Mouse (Mus musculus): ENCODE measurements around the gene Prpsap1. TPM values are rescaled to one million over a fixed set of nuclear protein-coding genes. Genes with fewer than 3 reads are reported as not detected.

Prpsap1 gene
- polyA plus RNA-seq, 1 experiment from 2014 or later = 217 TPM

DNA sequence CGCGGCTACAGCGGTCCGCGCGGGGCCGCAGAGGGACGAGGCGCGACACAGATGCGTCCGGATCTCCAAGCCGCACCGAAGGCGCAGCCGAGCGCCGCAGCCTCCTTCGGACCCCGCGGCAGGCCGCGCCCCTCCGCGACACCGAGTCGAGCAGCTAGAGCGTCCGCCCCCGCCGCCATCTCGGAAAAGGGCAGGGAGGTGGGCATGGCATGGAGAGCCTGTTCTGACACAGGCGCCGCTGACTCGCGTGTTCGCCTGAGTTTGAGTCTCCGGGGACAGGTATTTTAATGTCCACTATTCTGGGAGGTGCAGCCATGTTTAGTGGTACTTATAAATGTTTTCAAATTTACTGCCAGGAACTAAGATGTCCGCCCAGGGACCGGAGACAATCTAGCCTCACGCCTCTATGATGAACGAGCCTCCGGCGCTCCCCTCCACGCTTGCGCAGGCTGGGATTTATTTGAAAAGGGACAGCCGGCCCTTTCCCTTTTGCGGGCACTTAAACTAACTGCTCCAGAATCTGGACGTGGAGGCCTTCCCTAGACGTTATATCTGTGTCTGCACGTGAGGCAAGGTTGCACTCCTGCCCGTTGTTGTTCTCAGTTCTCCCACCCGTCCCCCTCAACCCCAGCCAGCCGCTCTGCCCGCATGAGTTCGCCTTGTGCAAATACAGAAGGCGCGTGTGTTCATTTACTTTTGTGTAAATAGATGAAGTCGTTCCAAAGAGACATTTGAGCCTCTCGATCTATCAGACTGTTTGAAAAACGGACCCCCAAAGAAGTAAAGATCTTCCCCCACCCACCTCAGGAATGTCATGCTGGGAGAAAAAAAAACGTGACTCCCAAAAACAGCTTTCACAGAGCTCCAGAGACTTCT, 3.5 kb downstream of the Prpsap1 start:
- H3K9ac ChIP-seq (replicated peaks; ENCODE audit: low read length) = peak overlapping the region; percentile 90
- peaks cover 17% of the 10 kb centered on the region for H3K4me1 ChIP-seq (ENCODE audit: insufficient read depth, low read length)
- H3K4me2 ChIP-seq (replicated peaks; ENCODE audit: low read depth, low read length) = peak overlapping the region; percentile 75
- peaks cover 3% of the 10 kb centered on the region; the same call in 1 of the 2 replicates for H3K9me3 ChIP-seq (ENCODE audit: low read length)
- H3K36me3 ChIP-seq (ENCODE audit: insufficient read depth, low read length) = peaks cover 19% of the 10 kb centered on the region
- H3K27me3 ChIP-seq (ENCODE audit: insufficient read depth, low read length) = no peaks in the 10 kb centered on the region
- ATAC-seq (ENCODE audit: low FRiP score, low TSS enrichment) = peak; percentile 90
- WGBS = under 1% methylated on average over 62 of the region's 62 CpGs
- H3K27ac ChIP-seq (ENCODE audit: low read length) = peak overlapping the region; percentile 95
- peak overlapping the region; percentile 92 for H3K4me3 ChIP-seq (ENCODE audit: low read length)

DNA sequence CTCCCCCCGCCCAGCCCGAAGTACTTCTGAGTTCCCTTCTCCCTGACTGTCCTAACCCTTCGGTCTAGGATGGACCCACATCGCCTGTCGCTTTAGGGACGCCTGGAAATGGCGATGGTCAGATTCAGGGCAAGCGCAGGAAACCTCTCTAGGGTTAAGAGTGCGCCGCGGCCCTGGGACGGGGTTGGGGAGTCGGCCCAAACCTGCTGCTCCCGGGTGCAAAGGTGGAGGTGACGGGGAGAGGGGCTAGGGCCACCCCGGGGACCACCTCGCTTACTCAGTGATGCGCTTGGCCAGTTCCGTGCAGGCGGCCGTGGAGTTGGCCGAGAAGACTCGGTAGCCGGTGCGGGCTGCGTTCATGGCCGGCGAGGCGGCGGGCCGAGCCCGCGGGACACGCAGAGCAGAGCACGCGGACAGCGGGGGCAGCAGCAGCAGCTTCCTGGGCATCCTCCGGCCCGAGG, 4.2 kb downstream of the Prpsap1 start:
- peak; percentile 59 for ATAC-seq (ENCODE audit: low FRiP score, low TSS enrichment)
- H3K27me3 ChIP-seq (ENCODE audit: insufficient read depth, low read length) = no peaks in the 10 kb centered on the region
- H3K9ac ChIP-seq (replicated peaks; ENCODE audit: low read length) = peak overlapping the region; percentile 90
- peak overlapping the region; percentile 75 for H3K4me2 ChIP-seq (replicated peaks; ENCODE audit: low read depth, low read length)
- H3K4me1 ChIP-seq (ENCODE audit: insufficient read depth, low read length) = peaks cover 17% of the 10 kb centered on the region
- peaks cover 3% of the 10 kb centered on the region; the same call in 1 of the 2 replicates for H3K9me3 ChIP-seq (ENCODE audit: low read length)
- H3K36me3 ChIP-seq (ENCODE audit: insufficient read depth, low read length) = peaks cover 26% of the 10 kb centered on the region
- WGBS = under 1% methylated on average over 39 of the region's 39 CpGs
- peak overlapping the region; percentile 92 for H3K4me3 ChIP-seq (ENCODE audit: low read length)
- peak overlapping the region; percentile 95 for H3K27ac ChIP-seq (ENCODE audit: low read length)

- Histone ChIP-seq H3K9ac (replicated peaks; ENCODE audit: low read length) (peak overlapping the region; percentile 90), H3K4me3 (ENCODE audit: low read length) (peak overlapping the region; percentile 92), H3K27me3 (ENCODE audit: insufficient read depth, low read length) (no peaks in the 10 kb centered on the region), H3K27ac (ENCODE audit: low read length) (no peak overlapping the region), H3K4me2 (replicated peaks; ENCODE audit: low read depth, low read length) (peak overlapping the region; percentile 75), H3K9me3 (ENCODE audit: low read length) (peaks cover 3% of the 10 kb centered on the region; the same call in 1 of the 2 replicates), H3K36me3 (ENCODE audit: insufficient read depth, low read length) (peaks cover 33% of the 10 kb centered on the region), H3K4me1 (ENCODE audit: insufficient read depth, low read length) (peaks cover 16% of the 10 kb centered on the region)
- ATAC-seq (ENCODE audit: low FRiP score, low TSS enrichment) = no peak
- WGBS = 77% methylated on average over 14 of the region's 14 CpGs
Observed at GRCm38 (mm10) chr11:116488693-116489375, 5.2 kb downstream of the Prpsap1 start.

GRCm38 (mm10) chr11:116488207-116488606, 5.8 kb downstream of the Prpsap1 start:
- H3K9me3 ChIP-seq (ENCODE audit: low read length) = peaks cover 3% of the 10 kb centered on the region; the same call in 1 of the 2 replicates
- no peaks in the 10 kb centered on the region for H3K27me3 ChIP-seq (ENCODE audit: insufficient read depth, low read length)
- no peak for ATAC-seq (ENCODE audit: low FRiP score, low TSS enrichment)
- H3K4me1 ChIP-seq (ENCODE audit: insufficient read depth, low read length) = peaks cover 12% of the 10 kb centered on the region
- no peak overlapping the region for H3K4me3 ChIP-seq (ENCODE audit: low read length)
- H3K4me2 ChIP-seq (replicated peaks; ENCODE audit: low read depth, low read length) = no peak overlapping the region
- peaks cover 37% of the 10 kb centered on the region for H3K36me3 ChIP-seq (ENCODE audit: insufficient read depth, low read length)
- H3K9ac ChIP-seq (replicated peaks; ENCODE audit: low read length) = no peak overlapping the region
- no peak overlapping the region for H3K27ac ChIP-seq (ENCODE audit: low read length)

GRCm38 (mm10) chr11:116484261-116484660, 9.7 kb downstream of the Prpsap1 start:
- no peaks in the 10 kb centered on the region for H3K27me3 ChIP-seq (ENCODE audit: insufficient read depth, low read length)
- ATAC-seq (ENCODE audit: low FRiP score, low TSS enrichment) = no peak
- H3K9ac ChIP-seq (replicated peaks; ENCODE audit: low read length) = no peak overlapping the region
- no peak overlapping the region for H3K4me2 ChIP-seq (replicated peaks; ENCODE audit: low read depth, low read length)
- H3K27ac ChIP-seq (ENCODE audit: low read length) = no peak overlapping the region
- WGBS = 84% methylated on average over 8 of the region's 8 CpGs
- no peak overlapping the region for H3K4me3 ChIP-seq (ENCODE audit: low read length)
- H3K36me3 ChIP-seq (ENCODE audit: insufficient read depth, low read length) = peaks cover 72% of the 10 kb centered on the region
- H3K9me3 ChIP-seq (ENCODE audit: low read length) = peaks cover 3% of the 10 kb centered on the region; the same call in 1 of the 2 replicates
- peaks cover 10% of the 10 kb centered on the region for H3K4me1 ChIP-seq (ENCODE audit: insufficient read depth, low read length)

GRCm38 (mm10) chr11:116481776-116482175, 12.2 kb downstream of the Prpsap1 start:
- Histone ChIP-seq H3K36me3 (ENCODE audit: insufficient read depth, low read length) (peaks cover 81% of the 10 kb centered on the region), H3K9me3 (ENCODE audit: low read length) (no peaks in the 10 kb centered on the region), H3K4me3 (ENCODE audit: low read length) (no peak overlapping the region), H3K4me2 (replicated peaks; ENCODE audit: low read depth, low read length) (no peak overlapping the region), H3K27me3 (ENCODE audit: insufficient read depth, low read length) (no peaks in the 10 kb centered on the region), H3K4me1 (ENCODE audit: insufficient read depth, low read length) (0 out of 2 replicates have a peak, but pooled peaks cover 2% of the 10 kb centered on the region), H3K9ac (replicated peaks; ENCODE audit: low read length) (no peak overlapping the region), H3K27ac (ENCODE audit: low read length) (no peak overlapping the region)
- no peak for ATAC-seq (ENCODE audit: low FRiP score, low TSS enrichment)
- 80% methylated on average over 7 of the region's 7 CpGs for whole genome bisulfite sequencing

- no peak overlapping the region for H3K4me3 ChIP-seq (ENCODE audit: low read length)
- peaks cover 87% of the 10 kb centered on the region for H3K36me3 ChIP-seq (ENCODE audit: insufficient read depth, low read length)
- no peaks in the 10 kb centered on the region for H3K27me3 ChIP-seq (ENCODE audit: insufficient read depth, low read length)
- H3K4me2 ChIP-seq (replicated peaks; ENCODE audit: low read depth, low read length) = no peak overlapping the region
- no peaks in the 10 kb centered on the region for H3K9me3 ChIP-seq (ENCODE audit: low read length)
- H3K9ac ChIP-seq (replicated peaks; ENCODE audit: low read length) = no peak overlapping the region
- H3K4me1 ChIP-seq (ENCODE audit: insufficient read depth, low read length) = 0 out of 2 replicates have a peak, but pooled peaks cover 2% of the 10 kb centered on the region
- no peak overlapping the region for H3K27ac ChIP-seq (ENCODE audit: low read length)
- 96% methylated on average over 8 of the region's 8 CpGs for WGBS
- no peak for ATAC-seq (ENCODE audit: low FRiP score, low TSS enrichment)
Observed at GRCm38 (mm10) chr11:116480975-116481374, 13.0 kb downstream of the Prpsap1 start.

DNA sequence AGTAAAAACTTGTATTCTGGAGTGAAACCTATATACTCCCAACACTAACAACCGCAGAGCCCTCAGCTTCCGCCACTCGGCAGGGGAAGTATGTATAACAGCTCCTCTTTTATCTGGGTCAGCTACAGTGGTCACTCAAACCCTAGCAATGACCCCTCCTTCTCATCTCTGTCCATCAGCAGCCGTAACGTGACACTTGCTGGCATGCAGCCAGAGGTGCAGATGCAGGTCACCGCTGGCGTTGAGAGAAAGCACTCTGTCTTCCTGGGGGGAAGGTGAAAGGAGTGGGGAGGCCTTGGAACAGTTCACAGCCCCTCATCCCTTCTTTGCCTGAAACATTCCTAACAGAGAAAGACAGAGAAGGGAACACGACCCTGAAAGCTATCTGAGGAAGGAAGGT, 14.2 kb downstream of the Prpsap1 start:
- WGBS = 35% methylated on average over 8 of the region's 8 CpGs
- Histone ChIP-seq H3K9ac (replicated peaks; ENCODE audit: low read length) (no peak overlapping the region), H3K4me3 (ENCODE audit: low read length) (no peak overlapping the region), H3K27ac (ENCODE audit: low read length) (no peak overlapping the region), H3K36me3 (ENCODE audit: insufficient read depth, low read length) (peaks cover 87% of the 10 kb centered on the region), H3K4me1 (ENCODE audit: insufficient read depth, low read length) (0 out of 2 replicates have a peak, but pooled peaks cover 2% of the 10 kb centered on the region), H3K27me3 (ENCODE audit: insufficient read depth, low read length) (no peaks in the 10 kb centered on the region), H3K9me3 (ENCODE audit: low read length) (no peaks in the 10 kb centered on the region), H3K4me2 (replicated peaks; ENCODE audit: low read depth, low read length) (no peak overlapping the region)
- ATAC-seq (ENCODE audit: low FRiP score, low TSS enrichment) = no peak

- 72% methylated on average over 7 of the region's 7 CpGs for WGBS
- Histone ChIP-seq H3K4me2 (replicated peaks; ENCODE audit: low read depth, low read length) (no peak overlapping the region), H3K4me3 (ENCODE audit: low read length) (no peak overlapping the region), H3K36me3 (ENCODE audit: insufficient read depth, low read length) (peaks cover 85% of the 10 kb centered on the region), H3K27me3 (ENCODE audit: insufficient read depth, low read length) (no peaks in the 10 kb centered on the region), H3K27ac (ENCODE audit: low read length) (no peak overlapping the region), H3K9me3 (ENCODE audit: low read length) (no peaks in the 10 kb centered on the region), H3K4me1 (ENCODE audit: insufficient read depth, low read length) (0 out of 2 replicates have a peak, but pooled peaks cover 2% of the 10 kb centered on the region), H3K9ac (replicated peaks; ENCODE audit: low read length) (no peak overlapping the region)
- ATAC-seq (ENCODE audit: low FRiP score, low TSS enrichment) = no peak
Observed at GRCm38 (mm10) chr11:116478978-116479377, 15.0 kb downstream of the Prpsap1 start.

Data from kidney, embryonic 16.5 days (tissue).